Mouse (Mus musculus) lung, postnatal 0 days (tissue): ENCODE data around the gene Foxp2.

Experiments
- CTCF ChIP-seq: IDR thresholded peaks from 2 replicates; pipeline ENCODE4 v1.5.1; 2016; ENCODE audit warnings: antibody characterized with exemption, mild to moderate bottlenecking
- EP300 ChIP-seq: IDR thresholded peaks from 2 replicates; pipeline ENCODE4 v1.6.1; 2016; ENCODE audit warnings: antibody characterized with exemption, mild to moderate bottlenecking, control low read depth

DNA sequence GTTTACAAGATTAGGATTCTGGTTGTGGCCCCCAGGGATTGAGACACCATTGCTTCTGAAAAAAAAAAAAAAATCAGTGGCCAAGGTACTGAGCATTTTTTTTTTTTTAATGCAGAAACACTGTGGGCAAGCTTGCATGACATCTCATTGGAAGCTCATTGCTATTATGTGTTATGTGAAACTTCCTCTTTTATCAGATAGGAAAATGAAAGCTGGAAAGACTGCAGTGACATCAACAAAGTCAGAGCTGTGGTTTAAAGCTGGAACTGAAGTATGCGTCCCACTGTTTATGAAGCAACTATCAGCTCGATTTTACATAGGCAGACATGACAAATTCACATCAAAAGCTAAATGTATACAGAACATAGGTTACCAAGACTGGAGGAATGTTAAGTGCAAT is 562.2 kb downstream of the Foxp2 start:
- no peak for TF ChIP-seq EP300
- TF ChIP-seq CTCF = no peak
